In the genomic region with DNA sequence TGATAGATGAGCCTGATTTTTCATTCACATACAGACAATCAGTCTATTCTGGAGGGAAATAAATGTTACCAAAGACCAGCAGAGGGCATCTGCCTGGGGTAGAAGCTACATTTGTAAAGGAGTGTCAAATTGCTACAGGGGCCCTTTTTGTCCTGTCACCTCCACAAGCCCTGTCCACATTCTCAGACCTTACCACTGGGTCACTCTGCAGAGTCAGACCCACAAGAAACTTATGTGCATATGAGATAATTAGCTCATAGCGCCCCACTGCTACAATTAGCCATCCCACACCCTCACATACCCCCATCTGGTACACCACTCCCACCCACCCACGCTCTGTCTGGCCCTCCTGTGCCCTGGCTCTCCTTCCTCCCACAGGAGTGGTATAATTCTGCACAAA, we compare ENCODE assay signal across 10 mouse cellular contexts.
DNase-seq lines count a peak whose midpoint lies in the region; ATAC-seq and TF ChIP-seq lines count a peak whose summit lies in the region.
"Had no signal": no experiment of that assay in that cellular context is flagged by ENCODE, and none has a peak within 500 bp of the region (broad histone marks: within the 10 kb centered on the region; RNA-seq: fewer than 3 reads in every experiment).

No protein-coding gene starts in this region.

- H3K27me3 ChIP-seq in MEL (ENCODE audit: control insufficient read depth in 1 of 2, insufficient read depth in 2 of 2, low read length in 2 of 2), result no peaks in the 10 kb centered on the region
- H3K27me3 ChIP-seq in embryonic facial prominence, embryonic 15.5 days, result peaks cover 33% of the 10 kb centered on the region

- no peak for TF ChIP-seq RAD21 in MEL (IDR thresholded peaks at IDR 0.05; ENCODE audit: low read depth, low read length)

- no peak overlapping the region for H3K27ac ChIP-seq in MEL (ENCODE audit: control insufficient read depth, low read depth, low read length)
- H3K27ac ChIP-seq in embryonic facial prominence, embryonic 15.5 days (replicated peaks), result no peak overlapping the region
- H3K27ac ChIP-seq: limb, embryonic 12.5 days had no signal

- H3K4me2 ChIP-seq in embryonic facial prominence, embryonic 15.5 days (replicated peaks), result no peak overlapping the region
- H3K4me2 ChIP-seq: limb, embryonic 12.5 days had no signal

- DNase-seq in embryo, embryonic 10 days (ENCODE audit: low spot score), result peak; percentile 11
- no peak for DNase-seq in embryo, embryonic 9.5 days (ENCODE audit: extremely low spot score)
- DNase-seq in MEL (ENCODE audit: low read depth, low spot score), result no peak
- peak; percentile 18 to 46 for DNase-seq in left cerebral cortex, postnatal 10 days (ENCODE audit: extremely low spot score in 1 of 2, low spot score in 2 of 2)
- no peak for DNase-seq in kidney, postnatal 36 days
- DNase-seq in gastrocnemius, postnatal 10 days, result no peak
- DNase-seq in adrenal gland, adult 2 months, result no peak
- DNase-seq: heart, postnatal 10 days had no signal

- H3K9me3 ChIP-seq in MEL (replicated peaks; ENCODE audit: insufficient read depth, low read length), result no peaks in the 10 kb centered on the region
- H3K9me3 ChIP-seq in embryonic facial prominence, embryonic 15.5 days (replicated peaks), result no peaks in the 10 kb centered on the region
- H3K9me3 ChIP-seq: limb, embryonic 12.5 days had no signal

- 57% methylated on average over 2 of the region's 2 CpGs for WGBS in embryonic facial prominence, embryonic 15.5 days

- no peaks in the 10 kb centered on the region for H3K36me3 ChIP-seq in MEL (ENCODE audit: control insufficient read depth in 1 of 2, insufficient read depth in 2 of 2, low read length in 2 of 2)
- no peaks in the 10 kb centered on the region for H3K36me3 ChIP-seq in embryonic facial prominence, embryonic 15.5 days
- H3K36me3 ChIP-seq: limb, embryonic 12.5 days had no signal

- no peaks in the 10 kb centered on the region for H3K79me2 ChIP-seq in MEL (ENCODE audit: control insufficient read depth, insufficient read depth, low read length, poor library complexity)

- no peak for TF ChIP-seq EP300 in MEL (IDR thresholded peaks at IDR 0.05; ENCODE audit: low read depth in 1 of 2, low read length in 2 of 2)

- no peak for TF ChIP-seq POLR2A in MEL (IDR thresholded peaks at IDR 0.05; ENCODE audit: control insufficient read depth in 1 of 2, insufficient read depth in 1 of 2, low read depth in 1 of 2, low read length in 2 of 2, poor library complexity in 1 of 2)

- H3K4me1 ChIP-seq in MEL (ENCODE audit: control insufficient read depth in 1 of 2, insufficient read depth in 2 of 2, low read length in 2 of 2), result no peaks in the 10 kb centered on the region
- H3K4me1 ChIP-seq in embryonic facial prominence, embryonic 15.5 days, result peaks cover 20% of the 10 kb centered on the region

- no peak for TF ChIP-seq CTCF in MEL (IDR thresholded peaks at IDR 0.05 in 2 of 3, conservative IDR thresholded peaks at IDR 0.05 in 1 of 3; ENCODE audit: control insufficient read depth in 1 of 3, insufficient read depth in 1 of 3, low read depth in 2 of 3, low read length in 3 of 3, poor library complexity in 1 of 3, severe bottlenecking in 1 of 3)

- 0 out of 2 replicates have a peak, but pooled peaks have one; percentile 20 for ATAC-seq in embryonic facial prominence, embryonic 15.5 days (ENCODE audit: insufficient number of reproducible peaks, low FRiP score, low TSS enrichment, low read depth)

- H3K4me3 ChIP-seq in MEL (ENCODE audit: control insufficient read depth in 1 of 2, insufficient read depth in 1 of 2, low read depth in 2 of 2, low read length in 2 of 2), result no peak overlapping the region
- H3K4me3 ChIP-seq in embryonic facial prominence, embryonic 15.5 days (replicated peaks), result no peak overlapping the region
- H3K4me3 ChIP-seq: limb, embryonic 12.5 days had no signal

- intact Hi-C loops in left cerebral cortex, postnatal 10 days (cut with DNase I), result no loop called here

- H3K9ac ChIP-seq in MEL (ENCODE audit: control insufficient read depth, low read depth, low read length, poor library complexity, severe bottlenecking), result no peak overlapping the region
- no peak overlapping the region for H3K9ac ChIP-seq in embryonic facial prominence, embryonic 15.5 days
- H3K9ac ChIP-seq: limb, embryonic 12.5 days had no signal

TF ChIP-seq in MEL, 35 proteins besides CTCF, POLR2A, EP300 and RAD21:
- no peak for TF ChIP-seq ELF1 (IDR thresholded peaks at IDR 0.05; ENCODE audit: low read depth, low read length)
- 0 out of 2 replicates have a peak, but pooled peaks have one; percentile 4 for TF ChIP-seq SMC3 (IDR thresholded peaks at IDR 0.05; ENCODE audit: low read depth, low read length)
- TF ChIP-seq SIN3A (IDR thresholded peaks at IDR 0.05; ENCODE audit: low read length), result no peak

Comparison
In these comparisons a context has a peak if more than half of its experiments do, and no peak if none do; other contexts are left out.
1. DNase-seq: peak in embryo, embryonic 10 days (single experiment) and left cerebral cortex, postnatal 10 days (2 of 2); none in embryo, embryonic 9.5 days (single experiment), MEL (single experiment), kidney, postnatal 36 days (0 of 2), gastrocnemius, postnatal 10 days (single experiment) and adrenal gland, adult 2 months (single experiment).